Mouse (Mus musculus) telencephalon, adult 2 months (tissue): ENCODE results near the gene Bak1.

Source experiments
- DNase-seq: peaks from one replicate; pipeline ENCODE4 v3.0.0-alpha.2; 2011; ENCODE audit warnings: low read depth, low spot score

Bak1 gene

GRCm38 (mm10) chr17:27021736-27022135 lies 7.1 kb downstream of the Bak1 start:
- DNase-seq: no peak

- no peak for DNase-seq
These were observed 7.7 kb downstream of the Bak1 start for GRCm38 (mm10) chr17:27021076-27021475.

- peak; percentile 56 for DNase-seq
These were observed 10.1 kb downstream of the Bak1 start for GRCm38 (mm10) chr17:27018555-27019196.

GRCm38 (mm10) chr17:27017564-27018499 lies 11.0 kb downstream of the Bak1 start:
- peak; percentile 72 for DNase-seq

- DNase-seq: peak; percentile 82
These were observed 15.9 kb downstream of the Bak1 start for GRCm38 (mm10) chr17:27012909-27013308.

- DNase-seq: no peak
These were observed 16.7 kb downstream of the Bak1 start for GRCm38 (mm10) chr17:27011998-27012672.

GRCm38 (mm10) chr17:27011167-27011566 lies 17.6 kb downstream of the Bak1 start:
- peak; percentile 82 for DNase-seq

GRCm38 (mm10) chr17:27008277-27008676 lies 20.5 kb downstream of the Bak1 start:
- no peak for DNase-seq

- DNase-seq: peak; percentile 55
These were observed 23.2 kb downstream of the Bak1 start for GRCm38 (mm10) chr17:27005644-27006043.

GRCm38 (mm10) chr17:27004903-27005485 lies 23.8 kb downstream of the Bak1 start:
- DNase-seq: no peak

- no peak for DNase-seq
These were observed 24.4 kb downstream of the Bak1 start for GRCm38 (mm10) chr17:27004431-27004830.

- no peak for DNase-seq
These were observed 26.9 kb downstream of the Bak1 start for GRCm38 (mm10) chr17:27001889-27002288.

GRCm38 (mm10) chr17:27001151-27001550 lies 27.7 kb downstream of the Bak1 start:
- DNase-seq: no peak

- DNase-seq: peak; percentile 56
These were observed 28.8 kb downstream of the Bak1 start for GRCm38 (mm10) chr17:26999996-27000395.

- no peak for DNase-seq
These were observed 30.5 kb downstream of the Bak1 start for GRCm38 (mm10) chr17:26998283-26998682.

- no peak for DNase-seq
These were observed 31.1 kb downstream of the Bak1 start for GRCm38 (mm10) chr17:26997661-26998060.

- DNase-seq: no peak
These were observed 33.2 kb downstream of the Bak1 start for GRCm38 (mm10) chr17:26995562-26995961.

- no peak for DNase-seq
These were observed 33.8 kb downstream of the Bak1 start for GRCm38 (mm10) chr17:26995006-26995405.

- no peak for DNase-seq
These were observed 34.4 kb downstream of the Bak1 start for GRCm38 (mm10) chr17:26994410-26994809.

- DNase-seq: no peak
These were observed 38.3 kb downstream of the Bak1 start for GRCm38 (mm10) chr17:26990521-26990920.

GRCm38 (mm10) chr17:26985503-26986179 lies 43.2 kb downstream of the Bak1 start:
- DNase-seq: no peak
